Mouse (Mus musculus) C2C12 (cell line): ENCODE results near the gene Khk. TPM values are rescaled to one million over a fixed set of nuclear protein-coding genes. Genes with fewer than 3 reads are reported as not detected.

Experiments
- H3K27me3 ChIP-seq: one replicate; pipeline ENCODE4 v1.6.1; 2011; ENCODE audit not compliant: control insufficient read depth, insufficient read depth, insufficient read length
- H3K36me3 ChIP-seq: one replicate; pipeline ENCODE4 v1.6.1; 2011; ENCODE audit not compliant: control insufficient read depth, insufficient read depth
- H3K4me3 ChIP-seq: one replicate; pipeline ENCODE4 v1.5.1; 2011; ENCODE audit warnings: mild to moderate bottlenecking, control low read depth; ENCODE audit not compliant: poor library complexity, insufficient read depth, severe bottlenecking
- H3K79me2 ChIP-seq: one replicate; pipeline ENCODE4 v1.6.1; 2011; ENCODE audit not compliant: control insufficient read depth, insufficient read depth
- H3K79me3 ChIP-seq: one replicate; pipeline ENCODE4 v1.6.1; 2011; ENCODE audit warnings: low read depth, control low read depth
- H3ac ChIP-seq: one replicate; pipeline ENCODE3; 2011; ENCODE audit warnings: low read depth; ENCODE audit not compliant: control insufficient read depth, insufficient read length
- CEBPB ChIP-seq: IDR thresholded peaks from one replicate; pipeline ENCODE4 v1.6.1; 2011; ENCODE audit warnings: low read depth, mild to moderate bottlenecking, control low read depth, moderate library complexity
- CTCF ChIP-seq: IDR thresholded peaks from one replicate; pipeline ENCODE4 v1.5.1; 2011; ENCODE audit not compliant: control insufficient read depth, insufficient read depth, insufficient read length
- FOSL1 ChIP-seq: IDR thresholded peaks from one replicate; pipeline ENCODE4 v1.8.0; 2011; ENCODE audit warnings: mild to moderate bottlenecking, low read length; ENCODE audit not compliant: poor library complexity, insufficient read depth, severe bottlenecking
- MAX ChIP-seq: IDR thresholded peaks from one replicate; pipeline ENCODE4 v1.6.1; 2011; ENCODE audit warnings: mild to moderate bottlenecking, control low read depth
- MYOD1 ChIP-seq: IDR thresholded peaks from one replicate; pipeline ENCODE4 v1.6.1; 2011; ENCODE audit warnings: low read depth; ENCODE audit not compliant: control insufficient read depth, insufficient read length
- MYOG ChIP-seq: IDR thresholded peaks from one replicate; pipeline ENCODE4 v1.6.1; 2011; ENCODE audit not compliant: control insufficient read depth, insufficient read length; ENCODE audit errors: extremely low read depth
- USF1 ChIP-seq: IDR thresholded peaks from one replicate; pipeline ENCODE4 v1.6.1; 2011; ENCODE audit warnings: low read depth, mild to moderate bottlenecking, control low read depth, moderate library complexity
- polyA plus RNA-seq: library from polyadenylated mRNA; unstranded; fragments of >200 nt; fragmentation: generic; extraction: Trizol; gene quantifications from one replicate; pipeline ENCODE4 v1.2.1, GENCODE M21; 2012; ENCODE audit warnings: missing spikeins

The Khk gene
- polyA plus RNA-seq, 1 experiment = 16.2 TPM

GRCm38 (mm10) chr5:30963916-30964315 is 42.7 kb downstream of the Khk start:
- peaks cover 9% of the 10 kb centered on the region for H3K79me3 ChIP-seq
- peaks cover 13% of the 10 kb centered on the region for H3K79me2 ChIP-seq
- no peak overlapping the region for H3K4me3 ChIP-seq
- H3K36me3 ChIP-seq = peaks cover under 1% of the 10 kb centered on the region
- no peak overlapping the region for H3ac ChIP-seq
- TF ChIP-seq USF1 (no peak), MYOG (no peak), MYOD1 (no peak), MAX (no peak), FOSL1 (no peak), CEBPB (no peak), CTCF (no peak)
- H3K27me3 ChIP-seq = no peaks in the 10 kb centered on the region

DNA sequence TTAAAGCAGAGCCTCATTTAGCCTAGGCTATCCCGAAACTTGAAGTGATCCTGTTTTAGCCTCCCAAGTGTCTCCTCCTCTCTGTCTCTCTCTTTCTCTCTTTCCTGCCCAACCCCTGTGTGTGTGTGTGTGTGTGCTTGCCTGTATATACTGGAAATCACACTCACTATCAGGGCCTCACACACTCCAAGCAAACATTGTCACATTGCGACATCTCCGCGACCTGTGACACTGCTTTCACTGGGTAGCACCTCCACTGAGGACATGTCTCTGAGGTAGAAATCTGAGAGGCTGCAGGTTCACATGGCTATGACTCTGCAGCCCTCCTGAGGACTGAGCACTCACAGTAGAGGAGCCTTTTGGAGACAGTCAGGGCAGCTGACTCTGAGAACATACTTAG is 45.0 kb downstream of the Khk start:
- H3K79me3 ChIP-seq = no peaks in the 10 kb centered on the region
- no peaks in the 10 kb centered on the region for H3K27me3 ChIP-seq
- TF ChIP-seq FOSL1 (no peak), CTCF (no peak), MYOG (no peak), USF1 (no peak), MYOD1 (no peak), CEBPB (no peak), MAX (no peak)

GRCm38 (mm10) chr5:30968416-30968815 is 47.2 kb downstream of the Khk start, which contains the start of gene Tcf23:
Gene Tcf23 (plus strand): TSS chr5:30968662.
- TF ChIP-seq MAX (no peak), MYOD1 (no peak), CEBPB (no peak), FOSL1 (no peak), USF1 (no peak), CTCF (no peak), MYOG (no peak)
- H3K27me3 ChIP-seq = peaks cover 3% of the 10 kb centered on the region
- H3ac ChIP-seq = no peak within 1 kb of the TSS
- no peak within 1 kb of the TSS for H3K4me3 ChIP-seq
- H3K79me2 ChIP-seq = no peaks in the 10 kb centered on the region
- no peaks in the 10 kb centered on the region for H3K79me3 ChIP-seq
- H3K36me3 ChIP-seq = no peaks in the 10 kb centered on the region

More for the DNA sequence above, 45.0 kb downstream of the Khk start:
- H3K79me2 ChIP-seq = no peaks in the 10 kb centered on the region
- no peak overlapping the region for H3K4me3 ChIP-seq
- no peaks in the 10 kb centered on the region for H3K36me3 ChIP-seq
- no peak overlapping the region for H3ac ChIP-seq

DNA sequence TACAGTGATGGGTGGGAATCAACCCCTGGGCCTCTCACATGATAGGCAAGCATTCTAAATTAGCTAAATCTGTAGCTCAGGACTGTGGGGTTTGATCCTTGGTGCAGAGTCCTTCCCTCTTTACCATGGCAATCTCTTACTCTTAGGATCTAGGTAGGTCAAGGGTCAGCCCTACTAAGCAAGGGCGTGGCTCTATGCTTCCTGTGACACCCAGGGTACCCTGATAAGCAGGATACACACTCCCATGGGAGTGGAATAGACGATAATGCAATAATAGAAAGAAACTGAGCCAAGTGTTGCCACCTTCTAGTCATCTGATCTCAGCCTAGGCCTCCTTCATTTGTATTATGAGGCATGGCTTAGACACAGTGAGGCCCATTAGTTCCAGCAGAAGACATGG is 48.2 kb downstream of the Khk start:
- Histone ChIP-seq H3K79me3 (no peaks in the 10 kb centered on the region), H3K36me3 (no peaks in the 10 kb centered on the region), H3ac (no peak overlapping the region), H3K79me2 (no peaks in the 10 kb centered on the region), H3K4me3 (no peak overlapping the region), H3K27me3 (peaks cover 3% of the 10 kb centered on the region)
- TF ChIP-seq USF1 (no peak), MAX (no peak), CTCF (no peak), MYOD1 (no peak), CEBPB (no peak), MYOG (no peak), FOSL1 (no peak)

- Histone ChIP-seq H3K4me3 (no peak overlapping the region), H3K36me3 (no peaks in the 10 kb centered on the region), H3K27me3 (peaks cover 3% of the 10 kb centered on the region), H3ac (no peak overlapping the region), H3K79me2 (no peaks in the 10 kb centered on the region), H3K79me3 (no peaks in the 10 kb centered on the region)
- TF ChIP-seq MAX = no peak
- TF ChIP-seq MYOG = no peak
- TF ChIP-seq MYOD1 = no peak
- no peak for TF ChIP-seq CTCF
- TF ChIP-seq USF1 = no peak
- TF ChIP-seq FOSL1 = no peak
These were observed 53.8 kb downstream of the Khk start for GRCm38 (mm10) chr5:30974870-30975656.

Other genes starting within 250 kb of the Khk start
- 0.01 TPM for gene Dpysl5, start 209.9 kb upstream of the Khk start, polyA plus RNA-seq
- 12.0 TPM for gene Mapre3, start 106.8 kb upstream of the Khk start, polyA plus RNA-seq
- gene Tmem214, start 53.4 kb upstream of the Khk start, polyA plus RNA-seq = 46.1 TPM
- gene Agbl5, start 32.7 kb upstream of the Khk start, polyA plus RNA-seq = 5.2 TPM
- gene Ost4, start 13.6 kb upstream of the Khk start, polyA plus RNA-seq = 348 TPM
- gene Emilin1, start 8.0 kb upstream of the Khk start, polyA plus RNA-seq = 9.9 TPM
- gene Cgref1, start 24.2 kb downstream of the Khk start, polyA plus RNA-seq = 8.2 TPM
- 108 TPM for gene Preb, start 38.9 kb downstream of the Khk start, polyA plus RNA-seq
- 0.07 TPM for gene Tcf23, start 47.2 kb downstream of the Khk start, polyA plus RNA-seq
- gene Atraid, start 126.9 kb downstream of the Khk start, polyA plus RNA-seq = 70.7 TPM
- 11.6 TPM for gene Slc5a6, start 127.5 kb downstream of the Khk start, polyA plus RNA-seq
- gene Cad, start 133.3 kb downstream of the Khk start, polyA plus RNA-seq = 64.9 TPM
- gene Dnajc5g, start 184.9 kb downstream of the Khk start, polyA plus RNA-seq = not detected
- gene Slc30a3, start 186.8 kb downstream of the Khk start, polyA plus RNA-seq = 0.71 TPM
- gene Trim54, start 195.3 kb downstream of the Khk start, polyA plus RNA-seq = 6.5 TPM
- not detected for gene Ucn, start 217.4 kb downstream of the Khk start, polyA plus RNA-seq
- gene Mpv17, start 232.8 kb downstream of the Khk start, polyA plus RNA-seq = 35.6 TPM